Mouse (Mus musculus) limb, embryonic 10.5 days (tissue): Measurements from ENCODE around the gene Rs1. TPM values are rescaled to one million over a fixed set of nuclear protein-coding genes. Genes with fewer than 3 reads are reported as not detected.
"Not testable (repeated sequence)": the region's sequence is repeated elsewhere in the genome, so short reads cannot be mapped to it uniquely, and the experiment has no call there.

ENCODE experiments used
- DNase-seq: peaks from one replicate; pipeline ENCODE4 v3.0.0-alpha.2; 2017; ENCODE audit warnings: low spot score
- H3K27ac ChIP-seq: fragments of 300-500 bp; sonication (generic); 2 replicates; pipeline ENCODE4 v1.5.1; 2016; ENCODE audit warnings: mild to moderate bottlenecking
- H3K27me3 ChIP-seq: fragments of 300-500 bp; sonication (generic); 2 replicates; pipeline ENCODE4 v1.6.1; 2016; ENCODE audit warnings: low read depth, mild to moderate bottlenecking; ENCODE audit not compliant: poor library complexity, severe bottlenecking
- H3K36me3 ChIP-seq: fragments of 300-500 bp; sonication (generic); 2 replicates; pipeline ENCODE4 v1.6.1; 2016; ENCODE audit warnings: mild to moderate bottlenecking, moderate library complexity
- H3K4me1 ChIP-seq: fragments of 300-500 bp; sonication (generic); 2 replicates; pipeline ENCODE4 v1.6.1; 2016
- H3K4me3 ChIP-seq: fragments of 300-500 bp; sonication (generic); 2 replicates; pipeline ENCODE4 v1.5.1; 2016; ENCODE audit warnings: mild to moderate bottlenecking, moderate library complexity
- H3K9me3 ChIP-seq: fragments of 300-500 bp; sonication (generic); replicated peaks from 2 replicates; pipeline ENCODE4 v1.6.1; 2016; ENCODE audit warnings: mild to moderate bottlenecking
- WGBS: fragments of 180-500 bp; shearing (Covaris S2); methylation state at CpG from one replicate; pipeline ENCODE4 v1.1.7; 2016; 5-methylcytosine and 5-hydroxymethylcytosine counted together
- polyA plus RNA-seq: library from polyadenylated mRNA; unstranded; fragments of >200 nt; fragmentation: Nextera tagmentation; extraction: Ambion mirVana; gene quantifications from 2 replicates; pipeline ENCODE4 v1.2.1, GENCODE M21; 2016

Gene Rs1
- polyA plus RNA-seq, result not detected in 2 replicates

DNA sequence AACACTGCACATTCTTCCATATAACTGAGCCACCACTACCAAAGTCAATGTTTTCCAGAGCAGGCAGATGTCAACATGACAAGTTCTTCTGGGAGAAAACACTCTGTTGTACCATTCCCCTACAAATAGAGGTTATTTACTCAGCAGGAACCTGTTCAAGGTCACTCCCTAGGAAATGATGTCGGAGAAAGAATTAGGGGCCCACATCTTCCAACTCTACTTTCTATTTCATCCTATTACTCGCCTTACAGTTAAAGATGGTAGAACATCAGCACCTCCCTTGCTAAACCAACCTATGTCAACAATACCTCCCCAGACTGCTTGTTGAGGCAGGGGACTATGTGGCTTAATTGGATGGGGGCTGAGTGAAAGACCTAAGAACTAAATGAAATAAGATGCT, at the start of gene Rs1:
Gene Rs1 (plus strand): TSS at position 301 of the 400 bp plus-strand sequence.
- no peak within 1 kb of the TSS for H3K27ac ChIP-seq
- H3K27me3 ChIP-seq, result peaks cover 92% of the 10 kb centered on the region
- no peaks in the 10 kb centered on the region for H3K4me1 ChIP-seq
- no peak for DNase-seq
- no peaks in the 10 kb centered on the region for H3K36me3 ChIP-seq
- WGBS, result 88% methylated on average over 2 of the region's 2 CpGs
- H3K4me3 ChIP-seq, result peak within 1 kb of the TSS; percentile 54; the same call in 1 of the 2 replicates
- no peaks in the 10 kb centered on the region for H3K9me3 ChIP-seq

DNA sequence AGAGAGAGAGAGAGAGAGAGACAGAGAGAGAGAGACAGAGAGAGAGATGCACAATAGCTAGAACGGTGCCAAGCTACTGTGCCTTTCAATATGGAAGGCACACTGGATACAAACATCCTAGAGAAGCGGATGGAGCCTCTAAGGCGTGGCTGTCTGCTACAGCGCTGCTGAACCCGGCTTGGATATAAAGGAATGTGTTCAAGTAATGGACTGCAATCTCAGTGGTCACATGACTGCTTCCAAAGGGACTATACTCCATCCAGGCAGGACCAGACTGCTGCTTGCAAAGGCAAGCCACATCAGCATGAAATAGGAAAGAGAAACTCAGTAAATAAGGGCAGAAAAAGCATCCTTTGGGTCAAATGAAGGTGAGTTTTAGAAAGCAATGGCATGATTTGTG, 32.2 kb upstream of the Rs1 start, which contains the start of gene Ppef1:
Gene Ppef1 (minus strand): TSS at position 116 of the 400 bp plus-strand sequence.
- 83% methylated on average over 5 of the region's 5 CpGs for WGBS

GRCm38 (mm10) chrX:160745399-160745798, 22.4 kb upstream of the Rs1 start:
- peaks cover 57% of the 10 kb centered on the region for H3K27me3 ChIP-seq

More for the DNA sequence above, 32.2 kb upstream of the Rs1 start, which contains the start of gene Ppef1:
- no peaks in the 10 kb centered on the region for H3K4me1 ChIP-seq
- peaks cover 91% of the 10 kb centered on the region for H3K27me3 ChIP-seq
- no peak within 1 kb of the TSS for H3K27ac ChIP-seq
- no peaks in the 10 kb centered on the region for H3K36me3 ChIP-seq
- no peaks in the 10 kb centered on the region for H3K9me3 ChIP-seq
- no peak within 1 kb of the TSS for H3K4me3 ChIP-seq
- no peak for DNase-seq

GRCm38 (mm10) chrX:160748653-160749052, 19.2 kb upstream of the Rs1 start:
- Histone ChIP-seq H3K4me1 (no peaks in the 10 kb centered on the region), H3K9me3 (no peaks in the 10 kb centered on the region), H3K36me3 (no peaks in the 10 kb centered on the region), H3K27me3 (peaks cover 69% of the 10 kb centered on the region), H3K27ac (no peak overlapping the region), H3K4me3 (no peak overlapping the region)
- DNase-seq, result no peak
- 81% methylated on average over 1 of the region's 1 CpGs for WGBS

More at GRCm38 (mm10) chrX:160745399-160745798, 22.4 kb upstream of the Rs1 start:
- no peak for DNase-seq
- H3K36me3 ChIP-seq, result no peaks in the 10 kb centered on the region
- no peaks in the 10 kb centered on the region for H3K4me1 ChIP-seq
- H3K27ac ChIP-seq, result no peak overlapping the region
- no peaks in the 10 kb centered on the region for H3K9me3 ChIP-seq
- no peak overlapping the region for H3K4me3 ChIP-seq
- 80% methylated on average over 1 of the region's 1 CpGs for WGBS

- no peak for DNase-seq
- H3K4me3 ChIP-seq, result no peak overlapping the region
- peaks cover 78% of the 10 kb centered on the region for H3K27me3 ChIP-seq
- WGBS, result 96% methylated on average over 8 of the region's 8 CpGs
- H3K9me3 ChIP-seq, result no peaks in the 10 kb centered on the region
- no peaks in the 10 kb centered on the region for H3K4me1 ChIP-seq
- no peaks in the 10 kb centered on the region for H3K36me3 ChIP-seq
- no peak overlapping the region for H3K27ac ChIP-seq
Observed at GRCm38 (mm10) chrX:160750808-160751207, 17.0 kb upstream of the Rs1 start.

DNA sequence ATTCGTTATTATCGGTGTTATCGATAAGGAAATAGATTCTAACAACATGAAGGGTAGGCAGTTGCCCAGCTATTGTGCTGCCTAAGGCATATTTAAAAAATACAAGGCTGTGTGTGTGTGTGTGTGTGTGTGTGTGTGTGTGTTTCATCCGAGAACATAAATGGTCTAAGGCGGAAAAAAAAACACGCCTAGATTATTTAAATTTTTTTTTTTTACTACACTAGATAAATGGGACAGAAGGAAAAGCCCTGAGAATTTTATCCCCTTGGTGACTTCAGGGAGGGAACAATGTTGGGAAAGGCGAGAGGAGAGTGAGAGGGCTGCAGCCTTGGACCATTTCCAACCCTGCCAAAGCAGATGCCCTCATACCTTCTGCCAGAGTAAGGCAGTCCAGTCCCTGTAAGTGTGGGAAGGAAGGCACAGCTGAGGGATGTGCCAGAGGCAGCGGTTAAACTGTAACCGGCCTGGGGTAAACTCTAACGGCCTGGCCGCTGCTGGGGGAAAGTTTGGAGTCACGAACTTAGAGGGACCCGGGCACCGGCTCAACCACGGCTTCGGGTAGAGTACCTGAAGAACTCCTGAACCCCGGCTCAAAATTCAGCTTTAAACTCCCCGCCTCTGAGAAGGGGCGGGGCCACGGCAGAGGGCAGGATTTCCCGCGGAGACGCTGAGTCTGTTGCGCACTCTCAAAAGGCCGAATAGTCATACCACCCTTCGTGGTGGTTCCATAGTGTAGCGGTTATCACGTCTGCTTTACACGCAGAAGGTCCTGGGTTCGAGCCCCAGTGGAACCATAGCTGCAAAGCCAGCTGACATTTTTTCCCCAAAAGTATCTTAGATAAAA, 2.2 kb upstream of the Rs1 start:
- Histone ChIP-seq H3K9me3 (no peaks in the 10 kb centered on the region), H3K27ac (no peak overlapping the region), H3K27me3 (peaks cover 90% of the 10 kb centered on the region), H3K36me3 (no peaks in the 10 kb centered on the region), H3K4me1 (no peaks in the 10 kb centered on the region), H3K4me3 (peak overlapping the region; percentile 54)
- DNase-seq, result peak; percentile 88
- 23% methylated on average over 30 of the region's 30 CpGs for WGBS

- Histone ChIP-seq H3K27me3 (peaks cover 90% of the 10 kb centered on the region), H3K4me1 (no peaks in the 10 kb centered on the region), H3K9me3 (no peaks in the 10 kb centered on the region), H3K36me3 (no peaks in the 10 kb centered on the region), H3K4me3 (peak overlapping the region; percentile 54), H3K27ac (no peak overlapping the region)
- WGBS, result 29% methylated on average over 15 of the region's 15 CpGs
- DNase-seq, result no peak
Observed at GRCm38 (mm10) chrX:160766233-160766616, 1.6 kb upstream of the Rs1 start.

GRCm38 (mm10) chrX:160769622-160770021, 1.8 kb downstream of the Rs1 start:
- not testable (repeated sequence) for H3K36me3 ChIP-seq, H3K27ac ChIP-seq, H3K9me3 ChIP-seq, H3K4me1 ChIP-seq, H3K4me3 ChIP-seq, DNase-seq
- WGBS, result 88% methylated on average over 5 of the region's 5 CpGs
- H3K27me3 ChIP-seq, result peaks cover 95% of the 10 kb centered on the region

- no peak for DNase-seq
- Histone ChIP-seq H3K27me3 (peaks cover 89% of the 10 kb centered on the region), H3K27ac (no peak overlapping the region), H3K36me3 (no peaks in the 10 kb centered on the region), H3K4me3 (no peak overlapping the region), H3K4me1 (no peaks in the 10 kb centered on the region), H3K9me3 (no peaks in the 10 kb centered on the region)
- 10% methylated on average over 1 of the region's 1 CpGs for WGBS
Observed at GRCm38 (mm10) chrX:160773033-160773432, 5.2 kb downstream of the Rs1 start.

GRCm38 (mm10) chrX:160782276-160782675, 14.5 kb downstream of the Rs1 start:
- H3K9me3 ChIP-seq, result no peaks in the 10 kb centered on the region
- H3K27ac ChIP-seq, result no peak overlapping the region
- no peaks in the 10 kb centered on the region for H3K36me3 ChIP-seq
- H3K27me3 ChIP-seq, result peaks cover 92% of the 10 kb centered on the region
- H3K4me3 ChIP-seq, result no peak overlapping the region
- no peak for DNase-seq
- WGBS, result 85% methylated on average over 5 of the region's 5 CpGs
- H3K4me1 ChIP-seq, result no peaks in the 10 kb centered on the region

DNA sequence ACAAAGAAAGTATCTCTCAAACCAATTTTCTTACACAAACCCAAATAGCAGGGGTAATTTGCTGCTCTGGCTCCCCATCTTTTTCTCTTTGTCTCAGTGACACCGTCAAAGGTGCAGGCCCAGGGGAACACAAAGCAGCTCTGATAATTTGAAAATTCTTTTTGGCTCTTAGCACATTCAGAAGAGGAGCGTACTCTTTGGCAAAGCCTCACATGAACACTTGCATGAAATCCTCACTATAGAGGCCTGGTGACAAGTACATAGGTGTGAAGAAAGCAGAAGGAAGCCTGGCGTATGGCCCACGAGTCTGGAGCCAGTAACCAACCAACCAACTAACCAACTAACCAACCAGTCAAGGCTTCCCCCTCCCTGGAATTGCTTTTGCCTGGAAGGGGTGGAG, 27.1 kb downstream of the Rs1 start:
- Histone ChIP-seq H3K27me3 (peaks cover 95% of the 10 kb centered on the region), H3K9me3 (no peaks in the 10 kb centered on the region), H3K36me3 (no peaks in the 10 kb centered on the region), H3K4me1 (no peaks in the 10 kb centered on the region), H3K27ac (no peak overlapping the region), H3K4me3 (no peak overlapping the region)
- WGBS, result 86% methylated on average over 4 of the region's 4 CpGs
- DNase-seq, result no peak

DNA sequence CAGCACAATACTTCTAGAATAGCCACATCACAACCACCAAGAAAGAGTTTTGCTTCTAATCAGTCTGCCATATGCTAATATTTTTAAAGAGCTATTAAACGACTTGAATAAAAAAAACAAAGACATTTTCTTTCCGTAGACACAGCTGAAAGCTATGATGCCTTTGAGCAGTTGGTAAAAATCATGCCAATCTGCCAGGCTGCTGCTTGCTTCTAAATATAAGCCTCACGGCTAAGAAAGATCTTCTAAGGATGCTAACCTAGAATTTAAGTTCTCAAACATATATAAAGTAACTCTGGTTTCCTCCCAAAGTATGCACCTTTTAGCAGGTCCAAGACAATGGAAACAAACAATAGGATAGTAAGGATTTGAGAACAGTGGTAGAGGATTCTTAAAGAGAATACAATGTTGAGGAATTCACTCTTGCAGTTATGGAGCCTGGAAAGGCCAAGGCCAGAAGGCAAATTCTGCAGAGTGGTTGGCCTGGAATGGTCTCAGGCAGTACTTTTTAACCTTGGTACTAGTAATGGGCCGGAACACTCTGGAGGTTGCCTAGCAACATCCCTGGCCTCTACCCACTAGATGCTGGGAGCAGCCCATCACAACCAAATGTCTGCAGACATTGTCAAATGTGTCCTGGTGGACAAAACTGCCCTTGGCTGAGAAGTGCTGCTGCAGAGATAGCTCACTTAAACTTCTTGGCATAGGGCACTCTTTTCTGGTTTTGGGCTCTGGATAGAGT, 36.8 kb downstream of the Rs1 start:
- DNase-seq, result no peak
- no peak overlapping the region for H3K4me3 ChIP-seq
- WGBS, result 90% methylated on average over 4 of the region's 4 CpGs
- no peak overlapping the region for H3K27ac ChIP-seq
- peaks cover 96% of the 10 kb centered on the region for H3K27me3 ChIP-seq
- no peaks in the 10 kb centered on the region for H3K4me1 ChIP-seq
- no peaks in the 10 kb centered on the region for H3K9me3 ChIP-seq
- no peaks in the 10 kb centered on the region for H3K36me3 ChIP-seq

- H3K4me1 ChIP-seq, result no peaks in the 10 kb centered on the region
- DNase-seq, result no peak
- no peaks in the 10 kb centered on the region for H3K9me3 ChIP-seq
- WGBS, result 85% methylated on average over 7 of the region's 7 CpGs
- H3K27ac ChIP-seq, result no peak overlapping the region
- peaks cover 95% of the 10 kb centered on the region for H3K27me3 ChIP-seq
- no peak overlapping the region for H3K4me3 ChIP-seq
- H3K36me3 ChIP-seq, result no peaks in the 10 kb centered on the region
Observed at GRCm38 (mm10) chrX:160808226-160808625, 40.4 kb downstream of the Rs1 start.
